Mouse (Mus musculus) hindlimb bud, embryonic 11.5 days (tissue): ENCODE measurements around the gene Nek9.

Experiments
- DNase-seq: peaks from one replicate; pipeline ENCODE4 v3.0.0-alpha.2; 2012; ENCODE audit warnings: low read depth, low spot score; ENCODE audit errors: extremely low spot score

The Nek9 gene

GRCm38 (mm10) chr12:85348338-85348737, 9.2 kb upstream of the Nek9 start:
- DNase-seq, result no peak

- DNase-seq, result no peak
Measured at GRCm38 (mm10) chr12:85347196-85347595, 8.0 kb upstream of the Nek9 start.

GRCm38 (mm10) chr12:85346374-85346773, 7.2 kb upstream of the Nek9 start:
- DNase-seq, result no peak

GRCm38 (mm10) chr12:85345559-85345958, 6.4 kb upstream of the Nek9 start:
- no peak for DNase-seq

- DNase-seq, result no peak
Measured at GRCm38 (mm10) chr12:85344252-85344651, 5.1 kb upstream of the Nek9 start.

GRCm38 (mm10) chr12:85342310-85342709, 3.1 kb upstream of the Nek9 start:
- no peak for DNase-seq

- peak; percentile 85 for DNase-seq
Measured at GRCm38 (mm10) chr12:85341131-85341530, 2.0 kb upstream of the Nek9 start.

GRCm38 (mm10) chr12:85339947-85340346, 785 bp upstream of the Nek9 start:
- DNase-seq, result no peak

- no peak for DNase-seq
Measured at GRCm38 (mm10) chr12:85338815-85339214, 347 bp downstream of the Nek9 start.

- DNase-seq, result no peak
Measured at GRCm38 (mm10) chr12:85337567-85338311, 1.4 kb downstream of the Nek9 start.

- no peak for DNase-seq
Measured at GRCm38 (mm10) chr12:85330153-85330552, 9.0 kb downstream of the Nek9 start.

- DNase-seq, result no peak
Measured at GRCm38 (mm10) chr12:85308651-85309050, 30.5 kb downstream of the Nek9 start.

- DNase-seq, result peak; percentile 96
Measured at GRCm38 (mm10) chr12:85305247-85305892, 33.8 kb downstream of the Nek9 start.

GRCm38 (mm10) chr12:85304725-85305124, 34.4 kb downstream of the Nek9 start:
- no peak for DNase-seq

- DNase-seq, result no peak
Measured at GRCm38 (mm10) chr12:85303256-85303655, 35.9 kb downstream of the Nek9 start.

GRCm38 (mm10) chr12:85298835-85299180, 40.4 kb downstream of the Nek9 start:
- DNase-seq, result no peak

GRCm38 (mm10) chr12:85298127-85298834, 40.9 kb downstream of the Nek9 start:
- peak; percentile 75 for DNase-seq

GRCm38 (mm10) chr12:85297345-85297997, 41.7 kb downstream of the Nek9 start:
- no peak for DNase-seq

GRCm38 (mm10) chr12:85296915-85297314, 42.2 kb downstream of the Nek9 start:
- no peak for DNase-seq

- DNase-seq, result no peak
Measured at GRCm38 (mm10) chr12:85295506-85295905, 43.7 kb downstream of the Nek9 start.

GRCm38 (mm10) chr12:85292906-85293305, 46.3 kb downstream of the Nek9 start:
- DNase-seq, result no peak

- DNase-seq, result no peak
Measured at GRCm38 (mm10) chr12:85292288-85292687, 46.9 kb downstream of the Nek9 start.
